Mouse (Mus musculus) thymus, adult 2 months (tissue): ENCODE data around the gene Cldn6.

ENCODE experiments used
- CTCF ChIP-seq: fragments of 200-500 bp; IDR thresholded peaks from 2 replicates; pipeline ENCODE4 v1.5.1; 2012; ENCODE audit warnings: mild to moderate bottlenecking, control low read depth, low read length, moderate library complexity, borderline replicate concordance; ENCODE audit not compliant: control insufficient read depth, poor library complexity, insufficient read depth; ENCODE audit errors: extremely low read depth
- POLR2A ChIP-seq: fragments of 200-500 bp; IDR thresholded peaks from 2 replicates; pipeline ENCODE4 v1.6.1; 2012; ENCODE audit warnings: mild to moderate bottlenecking, low read length, control low read depth, moderate library complexity; ENCODE audit not compliant: control insufficient read depth, poor library complexity, insufficient read depth; ENCODE audit errors: extremely low read depth

GRCm38 (mm10) chr17:23725999-23726757 lies 47.1 kb downstream of the Cldn6 start, which contains the start of gene Pkmyt1:
- peak; percentile 46; the same call in 1 of the 2 replicates for TF ChIP-seq CTCF
- TF ChIP-seq POLR2A: peak; percentile 73
